Mouse (Mus musculus) heart, embryonic 14.5 days (tissue): Measurements from ENCODE around the gene Vgll2. TPM values are rescaled to one million over a fixed set of nuclear protein-coding genes. Genes with fewer than 3 reads are reported as not detected.

Experiments
- microRNA-seq: library from miRNA; unstranded; fragments of <30 nt; microRNA quantifications from one replicate; pipeline ENCODE4, GENCODE M21; 2016
- polyA plus RNA-seq: library from polyadenylated mRNA; unstranded; fragments of >200 nt; fragmentation: Nextera tagmentation; extraction: Ambion mirVana; gene quantifications from 2 replicates; pipeline ENCODE4 v1.2.1, GENCODE M21; 2014

Gene Vgll2
- polyA plus RNA-seq, 1 experiment from 2014 or later: not detected

Small RNA genes lying within 50 kb of the gene (microRNA-seq; reads per million reads assigned to microRNA genes)
- not detected for gene Gm24084

Other genes starting within 250 kb of the Vgll2 start
- gene Ros1, start 172.7 kb downstream of the Vgll2 start, polyA plus RNA-seq: not detected in 2 replicates
- 5.8 and 6.3 TPM in 2 replicates for gene Dcbld1, start 211.1 kb downstream of the Vgll2 start, polyA plus RNA-seq